Mouse (Mus musculus) stomach, postnatal 0 days (tissue): ENCODE measurements at regions not wholly inside any gene's neighbourhood (a gene's known extent, or its start where the extent isn't known, plus 50 kb on each side); places are given as distances from the start of the nearest gene placed in this dataset.

Source experiments
- ATAC-seq: fragments of 200-750 bp; cut with Nextera tagmentation; 2 replicates; pipeline ENCODE4 v1.8.0; 2017; ENCODE audit not compliant: low FRiP score, low TSS enrichment
- DNase-seq: peaks from one replicate; pipeline ENCODE4 v3.0.0-alpha.2; 2016; ENCODE audit warnings: low spot score
- H3K27ac ChIP-seq: fragments of 300-500 bp; sonication (generic); replicated peaks from 2 replicates; pipeline ENCODE4 v1.5.1; 2014; ENCODE audit warnings: mild to moderate bottlenecking, control low read depth
- H3K27me3 ChIP-seq: fragments of 300-500 bp; sonication (generic); 2 replicates; pipeline ENCODE4 v1.6.1; 2014; ENCODE audit warnings: low read length; ENCODE audit not compliant: control insufficient read depth, insufficient read depth
- H3K36me3 ChIP-seq: fragments of 300-500 bp; sonication (generic); 2 replicates; pipeline ENCODE4 v1.6.1; 2014; ENCODE audit warnings: low read length, mixed read lengths; ENCODE audit not compliant: control insufficient read depth, insufficient read depth
- H3K4me1 ChIP-seq: fragments of 300-500 bp; sonication (generic); replicated peaks from 2 replicates; pipeline ENCODE4 v1.6.1; 2014; ENCODE audit warnings: antibody characterized with exemption; ENCODE audit not compliant: control insufficient read depth, insufficient read depth
- H3K4me2 ChIP-seq: fragments of 300-500 bp; sonication (generic); replicated peaks from 2 replicates; pipeline ENCODE4 v1.6.1; 2014; ENCODE audit warnings: low read depth, mild to moderate bottlenecking, control low read depth, moderate library complexity
- H3K4me3 ChIP-seq: fragments of 300-500 bp; sonication (generic); 2 replicates; pipeline ENCODE4 v1.5.1; 2014; ENCODE audit warnings: low read depth, low read length, control low read depth
- H3K9ac ChIP-seq: fragments of 300-500 bp; sonication (generic); 2 replicates; pipeline ENCODE4 v1.6.1; 2014; ENCODE audit warnings: mild to moderate bottlenecking, low read length, control low read depth, mixed read lengths
- H3K9me3 ChIP-seq: fragments of 300-500 bp; sonication (generic); 2 replicates; pipeline ENCODE4 v1.6.1; 2016; ENCODE audit warnings: low read length; ENCODE audit not compliant: control insufficient read depth
- CTCF ChIP-seq: IDR thresholded peaks from 2 replicates; pipeline ENCODE4 v1.5.1; 2016; ENCODE audit warnings: antibody characterized with exemption, low read depth, mild to moderate bottlenecking, moderate library complexity
- EP300 ChIP-seq: optimal IDR thresholded peaks from 2 replicates; pipeline ENCODE3; 2016; ENCODE audit warnings: antibody characterized with exemption
- WGBS: fragments of 180-500 bp; shearing (Covaris S2); extraction: QIAGEN DNeasy Blood & Tissue Kit; methylation state at CpG from one replicate; pipeline ENCODE4 v1.1.7; 2014; 5-methylcytosine and 5-hydroxymethylcytosine counted together

DNA sequence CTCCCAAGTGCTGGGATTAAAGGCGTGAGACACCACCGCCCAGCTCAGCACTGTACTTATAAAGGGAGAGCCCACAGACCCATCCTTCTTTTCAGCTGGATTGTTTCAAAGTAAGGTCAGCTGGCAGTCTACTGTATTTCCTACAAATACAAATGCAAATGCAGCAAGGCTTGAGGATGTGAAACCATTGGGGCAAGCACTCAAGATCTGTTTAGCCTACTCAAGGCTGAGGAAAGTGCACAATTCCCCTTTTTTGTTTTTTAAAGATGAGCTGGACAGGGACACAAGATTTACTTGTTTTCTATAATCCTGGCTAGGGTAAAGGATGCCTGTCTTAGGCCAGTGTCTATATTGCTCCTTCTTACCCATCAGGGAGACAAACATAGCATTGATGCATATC lies 212.0 kb downstream of the Il15 start:
- H3K36me3 ChIP-seq: no peaks in the 10 kb centered on the region
- no peak overlapping the region for H3K4me3 ChIP-seq
- H3K27me3 ChIP-seq: no peaks in the 10 kb centered on the region
- no peak for DNase-seq
- no peak overlapping the region for H3K4me2 ChIP-seq
- ATAC-seq: no peak
- no peaks in the 10 kb centered on the region for H3K4me1 ChIP-seq
- H3K27ac ChIP-seq: no peak overlapping the region
- WGBS: 95% methylated on average over 2 of the region's 2 CpGs
- H3K9me3 ChIP-seq: no peaks in the 10 kb centered on the region
- TF ChIP-seq CTCF (no peak), EP300 (no peak)
- H3K9ac ChIP-seq: no peak overlapping the region

DNA sequence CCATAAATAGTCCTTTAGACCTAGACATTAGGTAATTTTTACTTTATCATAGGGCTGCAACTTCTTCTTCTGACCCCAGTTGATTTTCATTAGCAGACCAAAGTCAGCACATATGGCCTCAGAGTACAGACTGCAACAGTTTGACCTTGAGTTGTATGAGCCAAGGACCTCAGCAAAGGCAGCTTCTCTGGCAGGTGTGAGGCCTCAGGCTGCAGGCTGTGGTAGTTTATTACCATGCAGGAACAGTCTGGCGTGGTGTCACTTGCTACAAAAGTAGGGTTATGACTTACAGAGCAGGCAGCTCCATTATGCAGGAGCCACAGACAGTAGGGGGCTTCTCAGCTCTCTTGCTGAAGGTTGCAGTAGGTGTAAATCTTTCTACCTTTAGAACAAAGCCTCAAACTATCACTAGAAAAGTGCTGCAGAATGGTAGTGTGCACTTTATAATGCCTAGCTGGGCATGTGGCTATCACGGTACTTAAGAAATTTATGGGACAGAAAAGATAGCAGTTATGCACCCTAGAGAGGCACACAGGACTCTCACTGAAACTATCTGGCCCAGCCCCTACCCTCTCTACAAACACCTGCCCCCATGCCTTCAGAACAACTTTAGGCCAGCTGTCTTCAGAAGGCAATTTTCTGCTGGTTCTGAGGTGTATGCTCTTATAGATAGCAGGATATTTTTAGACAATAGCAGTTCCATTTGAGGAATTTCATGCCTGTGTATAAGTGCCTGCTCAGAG lies 215.7 kb downstream of the Il15 start:
- no peak overlapping the region for H3K4me3 ChIP-seq
- TF ChIP-seq EP300 (no peak), CTCF (no peak)
- no peaks in the 10 kb centered on the region for H3K36me3 ChIP-seq
- H3K27me3 ChIP-seq: no peaks in the 10 kb centered on the region
- H3K27ac ChIP-seq: no peak overlapping the region
- H3K4me1 ChIP-seq: no peaks in the 10 kb centered on the region
- H3K9me3 ChIP-seq: no peaks in the 10 kb centered on the region
- DNase-seq: no peak
- H3K9ac ChIP-seq: no peak overlapping the region
- no peak for ATAC-seq
- no peak overlapping the region for H3K4me2 ChIP-seq
- WGBS: 62% methylated on average over 2 of the region's 2 CpGs

- H3K27ac ChIP-seq: no peak overlapping the region
- H3K4me2 ChIP-seq: no peak overlapping the region
- H3K4me1 ChIP-seq: no peaks in the 10 kb centered on the region
- DNase-seq (no peak), ATAC-seq (no peak)
- no peak overlapping the region for H3K9ac ChIP-seq
- no peaks in the 10 kb centered on the region for H3K27me3 ChIP-seq
- TF ChIP-seq CTCF (no peak), EP300 (no peak)
- no peaks in the 10 kb centered on the region for H3K36me3 ChIP-seq
- no peaks in the 10 kb centered on the region for H3K9me3 ChIP-seq
- H3K4me3 ChIP-seq: no peak overlapping the region
Measured at GRCm38 (mm10) chr8:82184022-82184421, 219.0 kb downstream of the Il15 start.
